7 mouse cellular contexts compared by ENCODE assay signal in genomic region chr13:100833640-100834002, GRCm38 (mm10). TPM values are rescaled to one million over a fixed set of nuclear protein-coding genes. Genes with fewer than 3 reads are reported as not detected.
DNase-seq lines count a peak whose midpoint lies in the region; ATAC-seq and TF ChIP-seq lines count a peak whose summit lies in the region.

No protein-coding gene starts in this region.

- WGBS in forebrain, embryonic 12.5 days: 63% methylated on average over 6 of the region's 6 CpGs
- WGBS in limb, embryonic 12.5 days: 61% methylated on average over 6 of the region's 6 CpGs
- WGBS in neural tube, embryonic 15.5 days: 52% methylated on average over 6 of the region's 6 CpGs

- H3K9me3 ChIP-seq in forebrain, embryonic 12.5 days: no peaks in the 10 kb centered on the region
- no peaks in the 10 kb centered on the region for H3K9me3 ChIP-seq in limb, embryonic 12.5 days
- H3K9me3 ChIP-seq in neural tube, embryonic 15.5 days (replicated peaks): no peaks in the 10 kb centered on the region

- no peaks in the 10 kb centered on the region for H3K27me3 ChIP-seq in forebrain, embryonic 12.5 days
- H3K27me3 ChIP-seq in limb, embryonic 12.5 days: peaks cover 3% of the 10 kb centered on the region; the same call in 1 of the 2 replicates
- H3K27me3 ChIP-seq in neural tube, embryonic 15.5 days (replicated peaks): no peaks in the 10 kb centered on the region

- 0 out of 2 replicates have a peak overlapping the region, but pooled peaks have one; percentile 80 for H3K4me2 ChIP-seq in forebrain, embryonic 12.5 days
- H3K4me2 ChIP-seq in limb, embryonic 12.5 days: peak overlapping the region; percentile 20; the same call in 1 of the 2 replicates
- H3K4me2 ChIP-seq in neural tube, embryonic 15.5 days: peak overlapping the region; percentile 81

- no peak for ATAC-seq in forebrain, embryonic 12.5 days (ENCODE audit: low FRiP score)
- no peak for ATAC-seq in limb, embryonic 12.5 days (ENCODE audit: insufficient number of reproducible peaks, insufficient read depth, low FRiP score, low TSS enrichment, low read depth)
- no peak; the same call in 1 of the 2 replicates for ATAC-seq in neural tube, embryonic 15.5 days (ENCODE audit: low FRiP score)

- H3K4me1 ChIP-seq in forebrain, embryonic 12.5 days: peaks cover 19% of the 10 kb centered on the region
- H3K4me1 ChIP-seq in limb, embryonic 12.5 days (replicated peaks): peaks cover 17% of the 10 kb centered on the region
- H3K4me1 ChIP-seq in neural tube, embryonic 15.5 days: peaks cover 24% of the 10 kb centered on the region

- intact Hi-C loops in left cerebral cortex, adult 2 months (cut with DNase I): loop anchor here (5.0 kb wide), 1 partner anchor 101 kb away; the partner anchor contains the start of gene Cdk7
- intact Hi-C loops in left cerebral cortex, postnatal 4 days (cut with DNase I): no loop called here

- H3K27ac ChIP-seq in left cerebral cortex, adult 2 months: 0 out of 2 replicates have a peak overlapping the region, but pooled peaks have one; percentile 47
- no peak overlapping the region for H3K27ac ChIP-seq in forebrain, embryonic 12.5 days
- H3K27ac ChIP-seq in limb, embryonic 12.5 days: no peak overlapping the region
- H3K27ac ChIP-seq in neural tube, embryonic 15.5 days (replicated peaks): 0 out of 2 replicates have a peak overlapping the region, but pooled peaks have one; percentile 49

- no peak overlapping the region for H3K9ac ChIP-seq in forebrain, embryonic 12.5 days
- no peak overlapping the region for H3K9ac ChIP-seq in limb, embryonic 12.5 days (replicated peaks)
- H3K9ac ChIP-seq in neural tube, embryonic 15.5 days (replicated peaks): no peak overlapping the region

- DNase-seq in left cerebral cortex, adult 2 months (ENCODE audit: extremely low spot score in 1 of 2, low spot score in 2 of 2): no peak
- no peak for DNase-seq in left cerebral cortex, postnatal 4 days
- no peak for DNase-seq in right cerebral cortex, postnatal 4 days
- DNase-seq in urinary bladder, adult 18-20 months (ENCODE audit: low spot score in 2 of 2): no peak

- H3K4me3 ChIP-seq in left cerebral cortex, adult 2 months: peak overlapping the region; percentile 96
- no peak overlapping the region for H3K4me3 ChIP-seq in forebrain, embryonic 12.5 days (replicated peaks)
- peak overlapping the region; percentile 96 for H3K4me3 ChIP-seq in limb, embryonic 12.5 days (replicated peaks)
- peak overlapping the region; percentile 83 for H3K4me3 ChIP-seq in neural tube, embryonic 15.5 days (replicated peaks)

- no peaks in the 10 kb centered on the region for H3K36me3 ChIP-seq in forebrain, embryonic 12.5 days (replicated peaks)
- no peaks in the 10 kb centered on the region; the same call in 1 of the 2 replicates for H3K36me3 ChIP-seq in limb, embryonic 12.5 days
- no peaks in the 10 kb centered on the region for H3K36me3 ChIP-seq in neural tube, embryonic 15.5 days

- TF ChIP-seq CTCF in left cerebral cortex, adult 2 months (IDR thresholded peaks at IDR 0.05): no peak

RNA-seq across cellular contexts. Expression of gene Slc30a5, which starts 0.4 kb away (rescaled TPM):
- total RNA-seq in left cerebral cortex, adult 2 months (2021): 10 to 100 TPM; 38.2 to 47.0 TPM
- 10 to 100 TPM; 35.6 to 39.2 TPM for total RNA-seq in left cerebral cortex, postnatal 4 days (2021)
- polyA plus RNA-seq in forebrain, embryonic 12.5 days (2016; fragmentation: Nextera tagmentation; extraction: Ambion mirVana): 44.5 and 47.1 TPM in 2 replicates
- 54.7 and 55.5 TPM in 2 replicates for polyA plus RNA-seq in limb, embryonic 12.5 days (2016; fragmentation: Nextera tagmentation; extraction: Ambion mirVana)
- 34.1 and 38.6 TPM in 2 replicates for polyA plus RNA-seq in neural tube, embryonic 15.5 days (2015; fragmentation: Nextera tagmentation; extraction: Ambion mirVana)

RNA-seq across cellular contexts. Expression of gene Ccnb1, which starts 47.3 kb away (rescaled TPM):
- under 1 TPM; 0.84 TPM for total RNA-seq in left cerebral cortex, adult 2 months (2021)
- total RNA-seq in left cerebral cortex, postnatal 4 days (2021): 1 to 10 TPM; 8.3 to 8.9 TPM
- polyA plus RNA-seq in forebrain, embryonic 12.5 days (2016; fragmentation: Nextera tagmentation; extraction: Ambion mirVana): 343 and 352 TPM in 2 replicates
- polyA plus RNA-seq in limb, embryonic 12.5 days (2016; fragmentation: Nextera tagmentation; extraction: Ambion mirVana): 300 and 302 TPM in 2 replicates
- polyA plus RNA-seq in neural tube, embryonic 15.5 days (2015; fragmentation: Nextera tagmentation; extraction: Ambion mirVana): 28.1 and 74.7 TPM in 2 replicates

RNA-seq across cellular contexts. Expression of gene Cenph, which starts 57.9 kb away (rescaled TPM):
- 1 to 10 TPM in 1 of 2 experiments, under 1 TPM in 1; 0.75 to 1.1 TPM for total RNA-seq in left cerebral cortex, adult 2 months (2021)
- total RNA-seq in left cerebral cortex, postnatal 4 days (2021): 1 to 10 TPM; 3.9 to 4.1 TPM
- 46.3 and 48.9 TPM in 2 replicates for polyA plus RNA-seq in forebrain, embryonic 12.5 days (2016; fragmentation: Nextera tagmentation; extraction: Ambion mirVana)
- polyA plus RNA-seq in limb, embryonic 12.5 days (2016; fragmentation: Nextera tagmentation; extraction: Ambion mirVana): 55.2 and 60.7 TPM in 2 replicates
- 5.9 and 11.2 TPM in 2 replicates for polyA plus RNA-seq in neural tube, embryonic 15.5 days (2015; fragmentation: Nextera tagmentation; extraction: Ambion mirVana)

Comparison
In these comparisons a context has a peak if more than half of its experiments do, and no peak if none do; other contexts are left out.
1. H3K27ac ChIP-seq: peak in left cerebral cortex, adult 2 months (single experiment) and neural tube, embryonic 15.5 days (single experiment); none in forebrain, embryonic 12.5 days (single experiment) and limb, embryonic 12.5 days (single experiment).
2. H3K4me2 ChIP-seq: peak in every context shown above with its lines; median percentile 81 in neural tube, embryonic 15.5 days; 80 in forebrain, embryonic 12.5 days; 20 in limb, embryonic 12.5 days.